Mouse (Mus musculus) C2C12 (cell line): Measurements from ENCODE around the gene Pde4c. TPM values are rescaled to one million over a fixed set of nuclear protein-coding genes. Genes with fewer than 3 reads are reported as not detected.
A peak's percentile ranks its signal among the peaks of the same experiment; 100 is the strongest.

Experiments used
- H3K27me3 ChIP-seq: one replicate; pipeline ENCODE4 v1.6.1; 2011; ENCODE audit not compliant: control insufficient read depth, insufficient read depth, insufficient read length
- H3K36me3 ChIP-seq: one replicate; pipeline ENCODE4 v1.6.1; 2011; ENCODE audit not compliant: control insufficient read depth, insufficient read depth
- H3K4me3 ChIP-seq: one replicate; pipeline ENCODE4 v1.5.1; 2011; ENCODE audit warnings: mild to moderate bottlenecking, control low read depth; ENCODE audit not compliant: poor library complexity, insufficient read depth, severe bottlenecking
- H3K79me2 ChIP-seq: one replicate; pipeline ENCODE4 v1.6.1; 2011; ENCODE audit not compliant: control insufficient read depth, insufficient read depth
- H3K79me3 ChIP-seq: one replicate; pipeline ENCODE4 v1.6.1; 2011; ENCODE audit warnings: low read depth, control low read depth
- H3ac ChIP-seq: one replicate; pipeline ENCODE3; 2011; ENCODE audit warnings: low read depth; ENCODE audit not compliant: control insufficient read depth, insufficient read length
- CEBPB ChIP-seq: IDR thresholded peaks from one replicate; pipeline ENCODE4 v1.6.1; 2011; ENCODE audit warnings: low read depth, mild to moderate bottlenecking, control low read depth, moderate library complexity
- CTCF ChIP-seq: IDR thresholded peaks from one replicate; pipeline ENCODE4 v1.5.1; 2011; ENCODE audit not compliant: control insufficient read depth, insufficient read depth, insufficient read length
- FOSL1 ChIP-seq: IDR thresholded peaks from one replicate; pipeline ENCODE4 v1.8.0; 2011; ENCODE audit warnings: mild to moderate bottlenecking, low read length; ENCODE audit not compliant: poor library complexity, insufficient read depth, severe bottlenecking
- MAX ChIP-seq: IDR thresholded peaks from one replicate; pipeline ENCODE4 v1.6.1; 2011; ENCODE audit warnings: mild to moderate bottlenecking, control low read depth
- MYOD1 ChIP-seq: IDR thresholded peaks from one replicate; pipeline ENCODE4 v1.6.1; 2011; ENCODE audit warnings: low read depth; ENCODE audit not compliant: control insufficient read depth, insufficient read length
- MYOG ChIP-seq: IDR thresholded peaks from one replicate; pipeline ENCODE4 v1.6.1; 2011; ENCODE audit not compliant: control insufficient read depth, insufficient read length; ENCODE audit errors: extremely low read depth
- USF1 ChIP-seq: IDR thresholded peaks from one replicate; pipeline ENCODE4 v1.6.1; 2011; ENCODE audit warnings: low read depth, mild to moderate bottlenecking, control low read depth, moderate library complexity
- polyA plus RNA-seq: library from polyadenylated mRNA; unstranded; fragments of >200 nt; fragmentation: generic; extraction: Trizol; gene quantifications from one replicate; pipeline ENCODE4 v1.2.1, GENCODE M21; 2012; ENCODE audit warnings: missing spikeins

The Pde4c gene
- polyA plus RNA-seq, 1 experiment: 0.01 TPM

DNA sequence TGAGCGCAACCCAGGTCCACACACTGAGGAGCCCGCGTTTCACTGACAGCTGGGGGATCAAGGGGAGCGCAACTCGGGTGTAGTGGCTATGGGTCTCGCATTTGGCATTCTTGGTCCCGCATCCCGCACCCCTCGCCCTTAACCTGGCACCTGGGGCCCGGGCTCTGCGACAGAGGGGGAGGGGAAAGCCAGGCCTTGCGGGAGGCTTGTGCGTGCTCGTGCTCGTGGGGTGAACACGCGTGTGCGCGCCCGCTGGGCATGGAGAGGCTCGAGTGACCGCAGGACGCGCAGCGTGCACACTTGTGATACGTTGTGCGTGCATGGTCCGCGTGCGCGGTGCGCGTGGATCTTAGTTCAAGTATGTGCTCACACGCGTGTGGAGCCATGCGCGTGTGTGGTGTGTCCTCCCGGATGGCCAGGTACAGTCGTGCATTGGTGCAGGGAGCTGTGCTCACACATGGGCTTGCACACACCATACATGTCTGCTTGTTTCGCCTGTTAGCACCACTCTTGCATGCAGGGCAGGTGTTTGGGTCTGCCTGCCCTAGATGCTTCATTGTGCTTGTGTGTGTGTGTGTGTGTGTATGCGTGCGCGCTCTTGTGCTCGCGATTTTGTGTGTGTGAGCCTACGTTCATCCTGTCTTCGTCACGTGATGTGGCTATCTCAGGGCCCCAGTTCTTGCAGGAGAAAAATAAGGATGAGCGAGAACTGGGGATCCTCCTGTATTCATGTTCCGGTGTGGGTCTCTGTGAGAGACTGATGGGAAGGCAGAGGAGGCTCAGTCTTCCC, 31.5 kb downstream of the Pde4c start:
- Histone ChIP-seq H3K79me3 (no peaks in the 10 kb centered on the region), H3ac (peak overlapping the region; percentile 61), H3K27me3 (no peaks in the 10 kb centered on the region), H3K4me3 (peak overlapping the region; percentile 49), H3K79me2 (peaks cover 9% of the 10 kb centered on the region), H3K36me3 (peaks cover 10% of the 10 kb centered on the region)
- TF ChIP-seq USF1 (peak; percentile 60), CTCF (no peak), MAX (no peak), CEBPB (no peak)

GRCm38 (mm10) chr8:70755661-70756475, 32.3 kb downstream of the Pde4c start:
- Histone ChIP-seq H3K4me3 (no peak overlapping the region), H3K79me3 (peaks cover 3% of the 10 kb centered on the region), H3K79me2 (peaks cover 15% of the 10 kb centered on the region), H3K27me3 (no peaks in the 10 kb centered on the region), H3ac (no peak overlapping the region), H3K36me3 (peaks cover 10% of the 10 kb centered on the region)
- TF ChIP-seq CTCF (no peak), MYOD1 (no peak), MAX (no peak), CEBPB (no peak), MYOG (no peak), USF1 (no peak), FOSL1 (no peak)

DNA sequence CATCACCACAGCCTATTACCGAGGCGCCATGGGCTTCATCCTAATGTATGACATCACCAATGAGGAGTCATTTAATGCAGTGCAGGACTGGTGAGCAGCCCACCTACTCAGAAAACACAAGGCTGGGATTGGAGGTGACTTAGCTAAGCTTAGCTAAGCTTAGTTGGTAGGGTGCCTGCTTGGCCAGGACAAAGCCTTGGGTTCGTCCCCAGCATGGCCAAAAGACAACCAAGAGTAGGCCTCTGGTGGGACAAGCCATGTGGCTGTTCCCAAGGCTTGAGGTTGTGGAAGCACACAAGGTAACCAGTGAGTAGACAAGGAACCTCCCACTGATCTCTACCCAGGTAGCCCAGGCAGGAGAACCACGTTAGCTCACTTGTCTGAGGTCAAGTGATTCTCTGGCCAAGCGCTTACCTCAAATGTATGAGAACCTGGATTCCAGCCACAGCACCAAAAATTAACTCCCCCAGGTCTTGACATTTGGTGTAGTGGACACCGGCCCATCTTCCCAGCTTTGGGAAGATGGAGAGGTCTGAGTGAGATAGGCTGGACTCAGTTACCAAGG, 33.0 kb downstream of the Pde4c start:
- peaks cover 10% of the 10 kb centered on the region for H3K36me3 ChIP-seq
- no peaks in the 10 kb centered on the region for H3K27me3 ChIP-seq
- no peak overlapping the region for H3ac ChIP-seq
- TF ChIP-seq CEBPB (no peak), MAX (no peak), MYOD1 (no peak), FOSL1 (no peak), MYOG (no peak), USF1 (no peak)
- H3K79me2 ChIP-seq: peaks cover 15% of the 10 kb centered on the region
- peaks cover 3% of the 10 kb centered on the region for H3K79me3 ChIP-seq
- H3K4me3 ChIP-seq: no peak overlapping the region

DNA sequence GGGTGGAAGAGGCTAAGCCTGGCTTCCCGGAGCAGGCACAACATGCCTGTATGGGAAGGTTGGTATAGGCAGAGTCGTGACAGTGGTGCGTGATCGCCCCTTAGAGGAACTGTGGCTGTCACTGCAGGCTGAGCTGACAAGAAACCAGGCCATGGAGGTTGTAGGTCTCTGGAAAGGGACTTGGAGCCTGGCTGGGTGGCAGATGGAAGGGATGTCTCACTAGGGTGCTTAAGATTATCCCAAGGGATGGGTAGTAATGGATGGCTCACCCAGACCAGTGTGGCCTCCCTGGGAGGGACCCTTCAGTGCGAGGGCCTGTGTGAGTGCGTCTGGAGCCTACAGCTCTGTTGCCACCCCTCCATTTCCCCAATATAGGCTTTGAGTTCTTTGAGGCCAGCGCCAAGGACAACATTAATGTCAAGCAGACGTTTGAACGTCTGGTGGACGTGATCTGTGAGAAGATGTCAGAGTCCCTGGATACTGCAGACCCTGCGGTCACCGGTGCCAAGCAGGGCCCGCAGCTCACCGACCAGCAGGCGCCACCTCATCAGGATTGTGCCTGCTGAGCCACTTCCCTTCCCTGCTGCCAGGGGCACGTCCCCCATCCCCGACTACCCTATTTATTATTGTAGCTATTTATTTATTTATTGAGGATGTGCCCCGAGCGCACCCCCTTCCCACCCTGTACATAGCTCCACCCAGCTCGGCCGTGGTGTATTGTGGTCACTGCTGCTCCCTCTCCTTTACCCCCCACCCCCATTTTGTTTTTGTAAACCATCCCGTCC, 34.2 kb downstream of the Pde4c start:
- H3K79me3 ChIP-seq: peaks cover 3% of the 10 kb centered on the region
- H3K79me2 ChIP-seq: peaks cover 15% of the 10 kb centered on the region
- no peak overlapping the region for H3ac ChIP-seq
- no peak for TF ChIP-seq MYOG
- TF ChIP-seq MYOD1: no peak
- peak; percentile 43 for TF ChIP-seq CTCF
- H3K36me3 ChIP-seq: peaks cover 12% of the 10 kb centered on the region
- no peak overlapping the region for H3K4me3 ChIP-seq
- H3K27me3 ChIP-seq: no peaks in the 10 kb centered on the region

- TF ChIP-seq MYOG: no peak
- TF ChIP-seq MYOD1: no peak
- no peak for TF ChIP-seq CTCF
- TF ChIP-seq CEBPB: no peak
- TF ChIP-seq MAX: no peak
- Histone ChIP-seq H3K79me3 (peaks cover 3% of the 10 kb centered on the region), H3K27me3 (no peaks in the 10 kb centered on the region), H3K36me3 (peaks cover 17% of the 10 kb centered on the region), H3ac (no peak overlapping the region), H3K4me3 (no peak overlapping the region), H3K79me2 (peaks cover 15% of the 10 kb centered on the region)
Measured at GRCm38 (mm10) chr8:70758308-70758615, 34.7 kb downstream of the Pde4c start.
